Mouse (Mus musculus) forebrain, embryonic 14.5 days (tissue): ENCODE measurements at regions not wholly inside any gene's neighbourhood (a gene's known extent, or its start where the extent isn't known, plus 50 kb on each side); places are given as distances from the start of the nearest gene placed in this dataset.
"Not testable (repeated sequence)": the region's sequence is repeated elsewhere in the genome, so short reads cannot be mapped to it uniquely, and the experiment has no call there.

Experiments
- ATAC-seq: fragments of 200-750 bp; cut with Nextera tagmentation; 2 replicates; pipeline ENCODE4 v1.8.0; 2017; ENCODE audit warnings: mild to moderate bottlenecking, moderate library complexity
- DNase-seq: peaks from one replicate; pipeline ENCODE4 v3.0.0-alpha.2; 2015; ENCODE audit warnings: low spot score
- H3K27ac ChIP-seq: fragments of 300-500 bp; sonication (generic); 2 replicates; pipeline ENCODE4 v1.5.1; 2014; ENCODE audit warnings: low read depth, mild to moderate bottlenecking, control low read depth, low read length, moderate library complexity
- H3K27me3 ChIP-seq: fragments of 300-500 bp; sonication (generic); replicated peaks from 2 replicates; pipeline ENCODE4 v1.6.1; 2014; ENCODE audit warnings: low read length, control low read depth, mixed read lengths; ENCODE audit not compliant: control insufficient read depth, insufficient read depth
- H3K36me3 ChIP-seq: fragments of 300-500 bp; sonication (generic); 2 replicates; pipeline ENCODE4 v1.6.1; 2014; ENCODE audit warnings: low read length, control low read depth; ENCODE audit not compliant: control insufficient read depth, insufficient read depth
- H3K4me1 ChIP-seq: fragments of 300-500 bp; sonication (generic); 2 replicates; pipeline ENCODE4 v1.6.1; 2014; ENCODE audit warnings: antibody characterized with exemption, low read length, control low read depth; ENCODE audit not compliant: control insufficient read depth, insufficient read depth
- H3K4me2 ChIP-seq: fragments of 300-500 bp; sonication (generic); 2 replicates; pipeline ENCODE4 v1.6.1; 2014; ENCODE audit warnings: mild to moderate bottlenecking, control low read depth, low read length
- H3K4me3 ChIP-seq: fragments of 300-500 bp; sonication (generic); 2 replicates; pipeline ENCODE4 v1.5.1; 2014; ENCODE audit warnings: low read depth, low read length, control low read depth
- H3K9ac ChIP-seq: fragments of 300-500 bp; sonication (generic); 2 replicates; pipeline ENCODE4 v1.6.1; 2014; ENCODE audit warnings: mild to moderate bottlenecking, low read length, control low read depth, moderate library complexity
- H3K9me3 ChIP-seq: fragments of 300-500 bp; sonication (generic); replicated peaks from 2 replicates; pipeline ENCODE4 v1.6.1; 2016; ENCODE audit warnings: low read length, control low read depth, mixed read lengths; ENCODE audit not compliant: control insufficient read depth
- WGBS: fragments of 180-500 bp; shearing (Covaris S2); extraction: QIAGEN DNeasy Blood & Tissue Kit; methylation state at CpG from one replicate; pipeline ENCODE4 v1.1.7; 2014; 5-methylcytosine and 5-hydroxymethylcytosine counted together

DNA sequence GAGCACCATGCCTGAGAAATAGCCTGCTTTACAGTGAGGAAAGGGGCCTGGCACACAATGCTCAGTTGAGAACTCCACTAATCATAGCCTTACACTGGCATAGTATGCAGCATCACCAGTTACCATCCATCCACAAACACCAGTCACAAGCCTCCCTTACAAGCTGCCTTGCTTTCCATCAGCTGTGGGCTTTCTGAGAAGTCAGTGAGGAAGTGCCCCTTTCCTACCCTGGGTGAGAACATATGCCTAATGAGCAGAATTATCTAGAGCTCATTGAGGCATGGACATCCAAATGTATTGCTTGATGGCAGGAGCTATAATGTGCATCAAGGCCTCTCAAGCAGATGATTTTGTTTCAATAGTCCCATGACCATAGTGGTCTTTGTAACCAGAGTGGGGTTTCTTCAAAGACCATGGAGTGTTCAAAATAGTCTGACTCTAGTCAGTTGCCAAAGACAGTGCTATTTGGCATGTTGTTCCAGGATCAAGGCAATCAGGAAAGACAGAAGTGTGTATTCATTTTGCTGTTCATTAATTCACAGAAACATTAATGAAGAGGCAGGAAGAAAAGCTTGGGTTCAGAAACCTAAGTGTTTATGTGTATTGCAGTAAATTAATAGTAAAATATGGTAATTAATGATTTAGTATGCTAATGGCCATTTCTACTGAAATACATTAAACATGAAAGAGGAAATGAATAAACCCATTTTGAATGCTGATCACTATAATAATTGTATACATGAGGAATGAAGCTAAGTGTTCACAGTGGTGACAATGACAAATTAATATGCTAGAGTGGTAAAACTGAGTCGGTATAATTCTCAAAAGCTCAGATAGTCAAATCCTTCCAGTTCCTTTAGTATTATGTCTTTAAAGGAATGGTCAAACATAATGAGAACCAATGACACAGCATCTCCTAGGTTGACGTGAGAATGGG is 184.2 kb upstream of the Ugt8a start:
- WGBS, result 55% methylated on average over 2 of the region's 2 CpGs
- no peaks in the 10 kb centered on the region for H3K9me3 ChIP-seq
- DNase-seq (peak; percentile 30), ATAC-seq (peak; percentile 63)
- H3K9ac ChIP-seq, result no peak overlapping the region
- no peaks in the 10 kb centered on the region for H3K36me3 ChIP-seq
- no peak overlapping the region for H3K4me2 ChIP-seq
- H3K4me1 ChIP-seq, result no peaks in the 10 kb centered on the region
- no peak overlapping the region for H3K27ac ChIP-seq
- no peaks in the 10 kb centered on the region for H3K27me3 ChIP-seq
- H3K4me3 ChIP-seq, result no peak overlapping the region

DNA sequence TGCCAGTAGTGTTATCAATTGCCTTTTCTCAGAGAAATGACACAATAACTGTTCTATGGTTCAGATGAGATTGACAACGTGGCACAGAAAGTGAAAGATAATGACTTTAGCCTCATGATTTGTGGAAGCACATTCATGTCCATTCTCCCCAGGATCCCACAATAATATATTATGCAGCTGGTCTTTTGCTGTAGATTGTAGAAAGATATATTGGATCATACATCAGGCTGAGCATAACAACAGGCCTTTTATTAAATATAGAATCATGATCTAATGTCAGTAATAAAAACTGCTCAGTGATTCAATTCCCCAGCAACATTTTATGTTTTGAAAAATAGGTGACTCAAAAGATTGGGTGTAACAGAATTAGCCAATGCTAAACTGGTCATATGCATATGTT is 196.9 kb upstream of the Arsj start:
- DNase-seq, result no peak
- Histone ChIP-seq H3K4me1 (no peaks in the 10 kb centered on the region), H3K9ac (no peak overlapping the region), H3K36me3 (no peaks in the 10 kb centered on the region), H3K27ac (no peak overlapping the region), H3K9me3 (no peaks in the 10 kb centered on the region), H3K27me3 (no peaks in the 10 kb centered on the region), H3K4me2 (no peak overlapping the region), H3K4me3 (no peak overlapping the region)
- 73% methylated on average over 1 of the region's 1 CpGs for WGBS
- ATAC-seq, result no peak

DNA sequence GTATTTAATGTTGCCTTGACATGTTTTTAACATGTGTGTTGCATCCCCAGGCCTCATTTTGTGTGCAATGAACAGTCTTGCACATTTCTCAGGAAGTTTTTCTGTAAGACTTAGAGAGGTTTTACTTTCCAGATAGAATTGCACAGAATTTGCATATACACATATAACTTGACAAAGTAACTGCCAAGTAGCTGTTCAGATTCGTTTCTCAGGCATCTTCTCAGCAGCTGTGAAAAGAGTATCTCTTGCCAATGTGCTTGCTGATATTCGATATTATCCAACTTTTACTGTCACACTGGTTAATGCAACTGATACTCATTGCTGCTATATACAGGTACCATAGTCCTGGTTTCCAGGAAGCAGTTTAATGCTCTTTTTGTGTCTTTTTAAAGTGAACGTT is 154.5 kb upstream of the Arsj start:
- Histone ChIP-seq H3K9ac (no peak overlapping the region), H3K9me3 (no peaks in the 10 kb centered on the region), H3K27ac (no peak overlapping the region), H3K4me1 (no peaks in the 10 kb centered on the region), H3K4me2 (no peak overlapping the region), H3K27me3 (no peaks in the 10 kb centered on the region), H3K36me3 (no peaks in the 10 kb centered on the region), H3K4me3 (no peak overlapping the region)
- DNase-seq (peak; percentile 37), ATAC-seq (no peak)
- 78% methylated on average over 3 of the region's 3 CpGs for WGBS

DNA sequence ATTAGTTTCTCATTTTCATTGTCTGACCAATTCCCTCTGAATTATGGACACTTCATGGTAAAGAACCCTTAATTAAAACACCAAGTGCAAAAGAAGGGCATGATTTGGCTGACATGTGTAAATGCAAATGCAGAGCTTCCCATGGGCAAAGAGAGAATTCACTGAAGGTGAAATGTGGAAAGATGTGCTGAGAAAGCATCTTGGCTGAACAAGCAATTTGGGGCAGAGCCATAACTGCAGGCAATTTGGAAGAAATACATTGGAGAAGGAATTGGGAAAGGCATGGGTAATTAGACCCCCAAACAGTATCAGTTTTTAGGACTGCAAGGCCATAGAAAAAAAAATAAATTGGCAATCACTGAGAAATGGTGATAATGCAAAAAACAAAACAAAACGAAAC is 153.3 kb upstream of the Arsj start:
- H3K27ac ChIP-seq, result no peak overlapping the region
- DNase-seq (peak; percentile 45), ATAC-seq (no peak)
- H3K4me1 ChIP-seq, result no peaks in the 10 kb centered on the region
- H3K9me3 ChIP-seq, result no peaks in the 10 kb centered on the region
- H3K9ac ChIP-seq, result no peak overlapping the region
- H3K27me3 ChIP-seq, result no peaks in the 10 kb centered on the region
- WGBS, result 71% methylated on average over 1 of the region's 1 CpGs
- no peak overlapping the region for H3K4me3 ChIP-seq
- no peaks in the 10 kb centered on the region for H3K36me3 ChIP-seq
- H3K4me2 ChIP-seq, result no peak overlapping the region

DNA sequence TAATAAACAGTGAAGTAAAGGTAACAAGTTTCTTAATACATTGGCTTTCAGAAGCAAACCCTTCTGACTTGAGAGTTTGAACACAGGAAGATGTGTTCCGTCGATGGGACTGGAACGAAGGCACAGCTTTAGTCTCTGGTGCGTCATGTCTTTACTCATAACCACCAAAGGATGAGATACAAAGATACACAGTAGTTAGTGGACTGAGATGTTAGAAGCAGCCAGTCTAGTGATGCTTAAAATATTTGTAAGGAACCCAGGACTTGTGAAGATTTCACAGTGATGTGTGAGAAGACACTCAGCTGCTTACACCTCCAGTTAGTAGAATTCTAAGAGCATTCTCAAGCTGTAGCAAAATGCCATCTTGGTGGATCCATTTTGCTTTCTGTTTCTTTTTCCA is 135.9 kb upstream of the Arsj start:
- ATAC-seq, result no peak
- no peak overlapping the region for H3K4me3 ChIP-seq
- WGBS, result 95% methylated on average over 4 of the region's 4 CpGs

DNA sequence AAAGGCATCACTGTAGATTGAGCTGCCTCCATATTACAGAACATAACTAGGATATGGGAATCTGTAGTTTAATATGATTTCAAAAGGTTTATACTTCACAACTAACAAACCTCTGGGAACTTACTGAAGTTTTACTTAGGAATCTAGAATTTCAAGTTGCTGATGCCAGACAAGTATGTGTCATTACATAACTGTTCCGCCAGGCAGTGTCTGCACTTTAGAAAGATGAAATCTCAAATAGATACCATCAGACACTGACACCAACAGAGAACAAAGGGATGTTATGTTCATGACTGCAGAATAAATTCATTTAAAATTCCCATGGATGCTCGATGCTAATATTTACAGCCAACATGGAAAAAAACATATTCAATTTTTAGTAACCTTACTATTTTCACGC is 117.7 kb upstream of the Arsj start:
- H3K27me3 ChIP-seq, result no peaks in the 10 kb centered on the region
- DNase-seq, result no peak
- H3K36me3 ChIP-seq, result no peaks in the 10 kb centered on the region
- H3K9me3 ChIP-seq, result no peaks in the 10 kb centered on the region
- no peak overlapping the region for H3K4me3 ChIP-seq
- no peaks in the 10 kb centered on the region for H3K4me1 ChIP-seq
- no peak overlapping the region for H3K4me2 ChIP-seq
- no peak overlapping the region for H3K9ac ChIP-seq
- ATAC-seq, result no peak
- H3K27ac ChIP-seq, result no peak overlapping the region
- 88% methylated on average over 3 of the region's 3 CpGs for WGBS

More for the DNA sequence above, 135.9 kb upstream of the Arsj start:
- H3K9me3 ChIP-seq, result no peaks in the 10 kb centered on the region
- H3K4me1 ChIP-seq, result no peaks in the 10 kb centered on the region
- no peak overlapping the region for H3K9ac ChIP-seq
- H3K27ac ChIP-seq, result no peak overlapping the region
- no peak for DNase-seq
- H3K36me3 ChIP-seq, result no peaks in the 10 kb centered on the region
- no peaks in the 10 kb centered on the region for H3K27me3 ChIP-seq
- H3K4me2 ChIP-seq, result no peak overlapping the region

DNA sequence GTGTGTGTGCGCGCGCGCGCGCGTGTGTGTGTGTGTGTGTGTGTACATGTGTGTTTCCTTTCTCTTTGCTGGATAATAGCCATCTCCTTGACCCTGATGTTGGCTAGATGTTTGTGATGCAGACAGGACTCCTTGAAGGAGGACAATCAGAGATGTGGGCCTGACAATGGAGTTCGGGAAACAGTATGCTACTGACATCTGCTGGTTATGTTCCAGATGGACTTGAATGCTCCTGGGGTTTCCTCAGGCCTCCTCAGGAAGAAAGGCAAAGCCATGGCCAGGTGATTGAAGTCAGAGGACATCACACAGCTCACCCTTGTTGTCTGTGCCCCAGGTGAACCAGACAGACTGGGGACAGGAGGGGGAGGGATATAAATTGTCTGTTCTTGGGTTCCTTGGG is 102.2 kb upstream of the Arsj start:
- Histone ChIP-seq H3K9ac (no peak overlapping the region), H3K9me3 (no peaks in the 10 kb centered on the region), H3K4me1 (no peaks in the 10 kb centered on the region), H3K4me3 (no peak overlapping the region), H3K27ac (no peak overlapping the region), H3K36me3 (no peaks in the 10 kb centered on the region), H3K27me3 (no peaks in the 10 kb centered on the region), H3K4me2 (no peak overlapping the region)
- WGBS, result 87% methylated on average over 8 of the region's 8 CpGs
- DNase-seq, result no peak
- ATAC-seq, result no peak

DNA sequence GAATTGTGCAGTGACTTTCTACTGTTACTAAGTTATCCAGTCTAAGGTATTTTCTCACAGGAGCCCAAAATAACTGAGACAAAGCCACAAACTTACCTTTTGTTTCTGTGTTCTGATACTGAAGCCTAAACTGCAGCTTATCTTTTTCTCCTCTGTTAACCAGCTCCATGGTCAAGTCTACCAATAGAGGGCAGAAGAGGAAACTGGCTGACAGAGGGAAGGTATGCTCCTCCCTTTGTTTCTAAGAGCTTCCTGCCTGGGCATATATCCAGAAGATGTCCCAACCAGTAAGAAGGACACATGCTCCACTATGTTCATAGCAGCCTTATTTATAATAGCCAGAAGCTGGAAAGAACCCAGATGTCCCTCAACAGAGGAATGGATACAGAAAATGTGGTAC is 91.5 kb upstream of the Arsj start:
- not testable (repeated sequence) for H3K27me3 ChIP-seq, ATAC-seq

DNA sequence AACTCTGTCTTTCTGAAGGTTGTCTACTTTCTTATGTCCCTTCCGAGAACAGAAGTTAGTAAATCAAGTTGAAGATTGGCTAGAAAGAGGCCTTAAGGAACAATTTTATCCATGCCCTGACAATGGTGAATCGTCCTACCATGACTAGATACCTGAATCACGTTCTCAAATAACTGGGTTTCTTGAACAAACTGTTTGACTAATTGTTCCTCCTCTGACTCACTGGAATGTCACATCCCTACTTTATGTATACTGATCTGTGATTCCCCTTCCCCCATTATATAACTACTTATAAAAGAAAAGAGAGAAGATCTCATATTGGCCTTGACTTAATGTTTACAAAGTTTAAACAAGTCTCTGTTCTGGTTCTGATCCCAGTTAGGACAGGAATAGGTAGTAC is 89.9 kb upstream of the Arsj start:
- 90% methylated on average over 3 of the region's 3 CpGs for WGBS
- no peaks in the 10 kb centered on the region for H3K4me1 ChIP-seq
- H3K4me2 ChIP-seq, result no peak overlapping the region
- H3K36me3 ChIP-seq, result no peaks in the 10 kb centered on the region
- no peaks in the 10 kb centered on the region for H3K9me3 ChIP-seq
- ATAC-seq, result no peak
- H3K27ac ChIP-seq, result no peak overlapping the region
- DNase-seq, result no peak
- no peak overlapping the region for H3K9ac ChIP-seq
- H3K27me3 ChIP-seq, result no peaks in the 10 kb centered on the region
- H3K4me3 ChIP-seq, result no peak overlapping the region

More for the DNA sequence above, 91.5 kb upstream of the Arsj start:
- not testable (repeated sequence) for H3K4me2 ChIP-seq, H3K27ac ChIP-seq, H3K9me3 ChIP-seq, H3K4me1 ChIP-seq, H3K4me3 ChIP-seq, H3K9ac ChIP-seq, H3K36me3 ChIP-seq, DNase-seq
